9 mouse cellular contexts compared by ENCODE assay signal in the genomic region with DNA sequence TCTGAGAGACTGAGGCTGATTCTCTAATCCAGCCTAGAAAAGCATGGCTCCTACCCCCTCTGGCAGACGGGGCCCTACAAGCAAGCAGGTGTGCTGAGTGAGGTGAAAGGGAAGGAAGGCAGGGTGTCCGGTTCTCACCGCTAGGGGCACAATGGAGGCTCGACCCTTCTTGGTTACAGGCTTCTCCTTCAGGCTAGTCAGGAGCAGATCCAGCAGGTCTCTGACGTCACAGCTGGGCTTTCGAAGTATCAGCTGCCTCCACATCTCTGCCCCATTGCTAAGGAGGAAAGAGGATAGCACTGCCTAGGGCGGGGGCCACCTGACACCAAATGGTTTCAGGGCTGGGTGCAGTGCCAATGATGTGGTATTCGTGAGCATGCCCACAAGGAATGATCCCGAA. TPM values are rescaled to one million over a fixed set of nuclear protein-coding genes. Genes with fewer than 3 reads are reported as not detected.
DNase-seq lines count a peak whose midpoint lies in the region; ATAC-seq and TF ChIP-seq lines count a peak whose summit lies in the region.
"Had no signal": no experiment of that assay in that cellular context is flagged by ENCODE, and none has a peak within 500 bp of the region (broad histone marks: within the 10 kb centered on the region; RNA-seq: fewer than 3 reads in every experiment).

No protein-coding gene starts in this region.

- no peaks in the 10 kb centered on the region for H3K27me3 ChIP-seq in forebrain, embryonic 13.5 days
- H3K27me3 ChIP-seq in stomach, postnatal 0 days (ENCODE audit: control insufficient read depth, insufficient read depth, low read length) = no peaks in the 10 kb centered on the region

- H3K4me2 ChIP-seq in forebrain, embryonic 13.5 days = no peak overlapping the region
- no peak overlapping the region for H3K4me2 ChIP-seq in stomach, postnatal 0 days (replicated peaks; ENCODE audit: low read depth)

- peaks cover 31% of the 10 kb centered on the region for H3K4me1 ChIP-seq in forebrain, embryonic 13.5 days
- no peaks in the 10 kb centered on the region for H3K4me1 ChIP-seq in stomach, postnatal 0 days (replicated peaks; ENCODE audit: control insufficient read depth, insufficient read depth)

- peak overlapping the region; percentile 83 for H3K27ac ChIP-seq in layer of hippocampus, adult 2 months
- H3K27ac ChIP-seq in forebrain, embryonic 13.5 days = no peak overlapping the region; the same call in 1 of the 2 replicates
- H3K27ac ChIP-seq in stomach, postnatal 0 days (replicated peaks) = no peak overlapping the region
- H3K27ac ChIP-seq: macrophage had no signal

- ATAC-seq in forebrain, embryonic 13.5 days = peak; percentile 20; the same call in 1 of the 2 replicates
- peak; percentile 45; the same call in 1 of the 2 replicates for ATAC-seq in megakaryocyte, adult 5-6 weeks (ENCODE audit: poor library complexity, severe bottlenecking)
- peak; percentile 77 for ATAC-seq in stomach, postnatal 0 days (ENCODE audit: low FRiP score, low TSS enrichment)
- no peak for ATAC-seq in activated CD4-positive, CD25-positive, alpha-beta regulatory T cell, adult 4 months

- H3K9ac ChIP-seq in forebrain, embryonic 13.5 days = no peak overlapping the region
- H3K9ac ChIP-seq in stomach, postnatal 0 days (ENCODE audit: low read length) = no peak overlapping the region

- TF ChIP-seq CTCF in layer of hippocampus, adult 2 months (conservative IDR thresholded peaks at IDR 0.05) = peak; percentile 62
- peak; percentile 72 for TF ChIP-seq CTCF in stomach, postnatal 0 days (IDR thresholded peaks at IDR 0.05; ENCODE audit: low read depth)

- WGBS in forebrain, embryonic 13.5 days = 25% methylated on average over 9 of the region's 9 CpGs
- WGBS in stomach, postnatal 0 days = 19% methylated on average over 9 of the region's 9 CpGs

- no peaks in the 10 kb centered on the region for H3K9me3 ChIP-seq in forebrain, embryonic 13.5 days (replicated peaks)
- no peaks in the 10 kb centered on the region for H3K9me3 ChIP-seq in stomach, postnatal 0 days (ENCODE audit: control insufficient read depth, low read length)

- no peak overlapping the region for H3K4me3 ChIP-seq in layer of hippocampus, adult 2 months
- H3K4me3 ChIP-seq in forebrain, embryonic 13.5 days = no peak overlapping the region
- no peak overlapping the region for H3K4me3 ChIP-seq in stomach, postnatal 0 days (ENCODE audit: low read depth, low read length)

- no peak for TF ChIP-seq EP300 in stomach, postnatal 0 days (optimal IDR thresholded peaks at IDR 0.05)

- H3K36me3 ChIP-seq in forebrain, embryonic 13.5 days (ENCODE audit: poor library complexity, severe bottlenecking) = no peaks in the 10 kb centered on the region
- no peaks in the 10 kb centered on the region for H3K36me3 ChIP-seq in stomach, postnatal 0 days (ENCODE audit: control insufficient read depth, insufficient read depth, low read length)

- DNase-seq in layer of hippocampus, adult 2 months (ENCODE audit: low spot score in 2 of 2) = peak; percentile 31 to 39
- no peak for DNase-seq in layer of hippocampus, postnatal 14 days (ENCODE audit: low spot score in 2 of 2)
- peak; percentile 67 for DNase-seq in WW6 (ENCODE audit: low read depth, low spot score)
- peak; percentile 27 to 42 for DNase-seq in kidney, adult 8-10 months
- peak; percentile 76 for DNase-seq in stomach, postnatal 0 days (ENCODE audit: low spot score)

RNA-seq across cellular contexts. Expression of gene Ttc4, which starts 21.2 kb away (rescaled TPM):
- 10 to 100 TPM; 50.4 to 52.7 TPM for total RNA-seq in layer of hippocampus, adult 2 months (2021)
- total RNA-seq in layer of hippocampus, postnatal 14 days (2021) = 10 to 100 TPM; 38.7 to 41.3 TPM
- polyA plus RNA-seq in forebrain, embryonic 13.5 days (2015; fragmentation: Nextera tagmentation; extraction: Ambion mirVana) = 93.0 and 112 TPM in 2 replicates
- total RNA-seq in megakaryocyte, adult 5-6 weeks (2015) = 18.2 and 24.0 TPM in 2 replicates
- total RNA-seq in megakaryocyte, adult 5-6 weeks (2017) = 21.9 and 24.3 TPM in 2 replicates
- polyA plus RNA-seq in stomach, postnatal 0 days (2015; fragmentation: Nextera tagmentation; extraction: Ambion mirVana) = 25.5 and 27.8 TPM in 2 replicates
- 10 to 100 TPM; 49.3 to 49.9 TPM for polyA plus RNA-seq in activated CD4-positive, CD25-positive, alpha-beta regulatory T cell, adult 4 months (2017; shearing (Covaris generic))

RNA-seq across cellular contexts. Expression of gene Mroh7, which starts 30.7 kb away (rescaled TPM):
- 1 to 10 TPM; 4.7 to 5.4 TPM for total RNA-seq in layer of hippocampus, adult 2 months (2021)
- total RNA-seq in layer of hippocampus, postnatal 14 days (2021) = 1 to 10 TPM; 1.5 to 2.1 TPM
- 0.20 and 0.80 TPM in 2 replicates for polyA plus RNA-seq in forebrain, embryonic 13.5 days (2015; fragmentation: Nextera tagmentation; extraction: Ambion mirVana)
- total RNA-seq in megakaryocyte, adult 5-6 weeks (2015) = 0.13 TPM in 1 of 2 replicates, not detected in the other
- total RNA-seq in megakaryocyte, adult 5-6 weeks (2017) = not detected in 2 replicates
- polyA plus RNA-seq in stomach, postnatal 0 days (2015; fragmentation: Nextera tagmentation; extraction: Ambion mirVana) = 0.05 and 0.15 TPM in 2 replicates
- not detected for polyA plus RNA-seq in activated CD4-positive, CD25-positive, alpha-beta regulatory T cell, adult 4 months (2017; shearing (Covaris generic))
- polyA plus RNA-seq: macrophage had no signal

RNA-seq across cellular contexts. Expression of gene Fam151a, which starts 33.7 kb away (rescaled TPM):
- not detected for total RNA-seq in layer of hippocampus, adult 2 months (2021)
- total RNA-seq in layer of hippocampus, postnatal 14 days (2021) = not detected
- not detected in 2 replicates for polyA plus RNA-seq in forebrain, embryonic 13.5 days (2015; fragmentation: Nextera tagmentation; extraction: Ambion mirVana)
- not detected in 2 replicates for total RNA-seq in megakaryocyte, adult 5-6 weeks (2015)
- 0.37 TPM in 1 of 2 replicates, not detected in the other for total RNA-seq in megakaryocyte, adult 5-6 weeks (2017)
- 0.39 and 0.41 TPM in 2 replicates for polyA plus RNA-seq in stomach, postnatal 0 days (2015; fragmentation: Nextera tagmentation; extraction: Ambion mirVana)
- polyA plus RNA-seq in activated CD4-positive, CD25-positive, alpha-beta regulatory T cell, adult 4 months (2017; shearing (Covaris generic)) = not detected
- polyA plus RNA-seq: macrophage had no signal

RNA-seq across cellular contexts. Expression of gene Pars2, which starts 49.1 kb away (rescaled TPM):
- 1 to 10 TPM; 6.1 to 8.5 TPM for total RNA-seq in layer of hippocampus, adult 2 months (2021)
- 1 to 10 TPM; 6.8 to 7.3 TPM for total RNA-seq in layer of hippocampus, postnatal 14 days (2021)
- 11.8 and 12.3 TPM in 2 replicates for polyA plus RNA-seq in forebrain, embryonic 13.5 days (2015; fragmentation: Nextera tagmentation; extraction: Ambion mirVana)
- 3.6 and 4.1 TPM in 2 replicates for total RNA-seq in megakaryocyte, adult 5-6 weeks (2015)
- 3.6 and 5.3 TPM in 2 replicates for total RNA-seq in megakaryocyte, adult 5-6 weeks (2017)
- polyA plus RNA-seq in stomach, postnatal 0 days (2015; fragmentation: Nextera tagmentation; extraction: Ambion mirVana) = 5.9 and 7.3 TPM in 2 replicates
- 10 to 100 TPM; 10.6 to 13.0 TPM for polyA plus RNA-seq in activated CD4-positive, CD25-positive, alpha-beta regulatory T cell, adult 4 months (2017; shearing (Covaris generic))

Comparison
In these comparisons a context has a peak if more than half of its experiments do, and no peak if none do; other contexts are left out.
1. DNase-seq: peak in layer of hippocampus, adult 2 months (2 of 2), WW6 (single experiment), kidney, adult 8-10 months (2 of 2) and stomach, postnatal 0 days (single experiment); none in layer of hippocampus, postnatal 14 days (0 of 2).